Mouse (Mus musculus): ENCODE data around the gene Ipp. TPM values are rescaled to one million over a fixed set of nuclear protein-coding genes. Genes with fewer than 3 reads are reported as not detected.

Ipp gene
- polyA plus RNA-seq, 1 experiment from 2014 or later, result 18.4 TPM

GRCm38 (mm10) chr4:116555413-116556300 lies 48.3 kb downstream of the Ipp start, which contains the start of gene Tmem69:
TSS of gene Tmem69 (minus strand) at chr4:116555936.
- peaks cover 15% of the 10 kb centered on the region for H3K4me1 ChIP-seq (replicated peaks; ENCODE audit: control insufficient read depth, insufficient read depth, low read length)
- peak within 1 kb of the TSS; percentile 86 for H3K9ac ChIP-seq (replicated peaks; ENCODE audit: low read depth, low read length)
- WGBS, result 2% methylated on average over 23 of the region's 23 CpGs
- H3K9me3 ChIP-seq (ENCODE audit: control insufficient read depth, low read length), result no peaks in the 10 kb centered on the region
- no peak for ATAC-seq
- no peaks in the 10 kb centered on the region for H3K27me3 ChIP-seq (replicated peaks; ENCODE audit: control insufficient read depth, insufficient read depth, low read length)
- peak within 1 kb of the TSS; percentile 97 for H3K4me3 ChIP-seq (replicated peaks; ENCODE audit: low read length)
- H3K4me2 ChIP-seq (ENCODE audit: low read length), result peak within 1 kb of the TSS; percentile 66
- H3K36me3 ChIP-seq (ENCODE audit: control insufficient read depth, insufficient read depth), result no peaks in the 10 kb centered on the region; the same call in 1 of the 2 replicates
- H3K27ac ChIP-seq (ENCODE audit: low read length), result peak within 1 kb of the TSS; percentile 95

DNA sequence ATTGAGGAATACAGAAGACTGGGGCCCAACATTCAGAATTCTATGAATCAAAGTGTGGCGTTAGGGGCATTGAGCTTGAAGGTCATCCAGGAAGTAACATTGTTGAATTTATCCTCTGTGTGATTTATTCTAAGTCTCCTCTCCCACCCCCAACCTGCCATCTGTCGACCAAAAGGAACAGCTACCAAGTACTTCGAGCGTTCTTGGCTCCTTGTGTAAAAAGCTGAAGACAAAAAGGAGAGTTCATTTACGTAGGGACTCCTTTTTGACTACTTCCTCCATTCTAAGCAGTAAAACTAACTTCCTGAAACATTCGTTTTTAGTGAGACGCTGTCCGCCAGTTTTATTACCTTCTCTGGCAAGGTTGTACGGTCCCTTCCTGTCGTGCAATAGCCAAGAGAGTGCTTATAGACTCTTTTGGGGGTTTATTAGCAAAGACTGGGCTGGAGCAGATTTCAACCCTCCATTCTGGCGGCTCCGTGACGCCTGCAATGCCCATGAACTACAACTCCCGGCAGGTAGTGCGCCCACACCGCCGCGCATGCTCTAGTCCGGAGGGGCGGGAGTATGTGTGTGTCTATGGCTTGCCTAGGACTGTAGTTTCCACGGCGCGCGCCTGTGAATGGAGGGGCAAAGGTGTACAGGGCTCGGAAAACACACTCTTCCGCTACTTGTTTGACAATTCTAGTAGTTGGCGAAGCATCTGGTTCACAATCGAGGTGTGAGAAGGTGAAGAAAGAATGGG lies 49.4 kb downstream of the Ipp start:
- Histone ChIP-seq H3K4me3 (replicated peaks; ENCODE audit: low read length) (peak overlapping the region; percentile 97), H3K9ac (replicated peaks; ENCODE audit: low read depth, low read length) (peak overlapping the region; percentile 86), H3K36me3 (ENCODE audit: control insufficient read depth, insufficient read depth) (no peaks in the 10 kb centered on the region; the same call in 1 of the 2 replicates), H3K4me2 (ENCODE audit: low read length) (peak overlapping the region; percentile 66), H3K4me1 (replicated peaks; ENCODE audit: control insufficient read depth, insufficient read depth, low read length) (peaks cover 15% of the 10 kb centered on the region), H3K27me3 (replicated peaks; ENCODE audit: control insufficient read depth, insufficient read depth, low read length) (no peaks in the 10 kb centered on the region), H3K9me3 (ENCODE audit: control insufficient read depth, low read length) (no peaks in the 10 kb centered on the region), H3K27ac (ENCODE audit: low read length) (peak overlapping the region; percentile 95)
- WGBS, result under 1% methylated on average over 28 of the region's 28 CpGs
- ATAC-seq, result peak; percentile 97

- Histone ChIP-seq H3K4me2 (ENCODE audit: low read length) (peak within 1 kb of the TSS; percentile 79), H3K4me1 (replicated peaks; ENCODE audit: control insufficient read depth, insufficient read depth, low read length) (peaks cover 15% of the 10 kb centered on the region), H3K9me3 (ENCODE audit: control insufficient read depth, low read length) (no peaks in the 10 kb centered on the region), H3K27ac (ENCODE audit: low read length) (peak within 1 kb of the TSS; percentile 95), H3K27me3 (replicated peaks; ENCODE audit: control insufficient read depth, insufficient read depth, low read length) (no peaks in the 10 kb centered on the region), H3K9ac (replicated peaks; ENCODE audit: low read depth, low read length) (peak within 1 kb of the TSS; percentile 86), H3K4me3 (replicated peaks; ENCODE audit: low read length) (peak within 1 kb of the TSS; percentile 97), H3K36me3 (ENCODE audit: control insufficient read depth, insufficient read depth) (no peaks in the 10 kb centered on the region; the same call in 1 of the 2 replicates)
- under 1% methylated on average over 78 of the region's 78 CpGs for WGBS
- ATAC-seq, result peak; percentile 95
These were observed 50.2 kb downstream of the Ipp start, which contains the start of gene Gpbp1l1 for GRCm38 (mm10) chr4:116557306-116558121. TSS of gene Gpbp1l1 (plus strand) at chr4:116557658.

GRCm38 (mm10) chr4:116558151-116558882 lies 51.0 kb downstream of the Ipp start:
- ATAC-seq, result no peak
- Histone ChIP-seq H3K27ac (ENCODE audit: low read length) (no peak overlapping the region), H3K4me3 (replicated peaks; ENCODE audit: low read length) (peak overlapping the region; percentile 97), H3K27me3 (replicated peaks; ENCODE audit: control insufficient read depth, insufficient read depth, low read length) (no peaks in the 10 kb centered on the region), H3K4me1 (replicated peaks; ENCODE audit: control insufficient read depth, insufficient read depth, low read length) (peaks cover 15% of the 10 kb centered on the region), H3K9ac (replicated peaks; ENCODE audit: low read depth, low read length) (peak overlapping the region; percentile 86), H3K4me2 (ENCODE audit: low read length) (peak overlapping the region; percentile 79), H3K36me3 (ENCODE audit: control insufficient read depth, insufficient read depth) (no peaks in the 10 kb centered on the region; the same call in 1 of the 2 replicates), H3K9me3 (ENCODE audit: control insufficient read depth, low read length) (no peaks in the 10 kb centered on the region)
- WGBS, result 4% methylated on average over 15 of the region's 15 CpGs

Other genes with a start within 250 kb of the Ipp start
- gene Mast2, start 43.4 kb upstream of the Ipp start, polyA plus RNA-seq (2015; fragmentation: Nextera tagmentation; extraction: Ambion mirVana), result 54.3 and 57.3 TPM in 2 replicates
- gene Tmem69, start 48.4 kb downstream of the Ipp start, polyA plus RNA-seq (2015; fragmentation: Nextera tagmentation; extraction: Ambion mirVana), result 28.3 and 30.0 TPM in 2 replicates
- 19.0 and 22.9 TPM in 2 replicates for gene Gpbp1l1, start 50.1 kb downstream of the Ipp start, polyA plus RNA-seq (2015; fragmentation: Nextera tagmentation; extraction: Ambion mirVana)
- gene Ccdc17, start 89.1 kb downstream of the Ipp start, polyA plus RNA-seq (2015; fragmentation: Nextera tagmentation; extraction: Ambion mirVana), result 1.9 and 3.6 TPM in 2 replicates
- gene Nasp, start 120.4 kb downstream of the Ipp start, polyA plus RNA-seq (2015; fragmentation: Nextera tagmentation; extraction: Ambion mirVana), result 127 and 131 TPM in 2 replicates
- 794 and 796 TPM in 2 replicates for gene Akr1a1, start 144.1 kb downstream of the Ipp start, polyA plus RNA-seq (2015; fragmentation: Nextera tagmentation; extraction: Ambion mirVana)
- 455 and 488 TPM in 2 replicates for gene Prdx1, start 178.0 kb downstream of the Ipp start, polyA plus RNA-seq (2015; fragmentation: Nextera tagmentation; extraction: Ambion mirVana)
- 24.9 and 27.8 TPM in 2 replicates for gene Mmachc, start 200.9 kb downstream of the Ipp start, polyA plus RNA-seq (2015; fragmentation: Nextera tagmentation; extraction: Ambion mirVana)
- 14.1 and 14.8 TPM in 2 replicates for gene Ccdc163, start 201.0 kb downstream of the Ipp start, polyA plus RNA-seq (2015; fragmentation: Nextera tagmentation; extraction: Ambion mirVana)
- 4.3 and 5.2 TPM in 2 replicates for gene Tesk2, start 213.4 kb downstream of the Ipp start, polyA plus RNA-seq (2015; fragmentation: Nextera tagmentation; extraction: Ambion mirVana)